Mouse (Mus musculus) liver, adult 2 months (tissue): ENCODE data around the gene Antxr2. TPM values are rescaled to one million over a fixed set of nuclear protein-coding genes. Genes with fewer than 3 reads are reported as not detected.
A peak's percentile ranks its signal among the peaks of the same experiment; 100 is the strongest.

Experiments
- DNase-seq: peaks from one replicate; pipeline ENCODE4 v3.0.0-alpha.2; 2011; ENCODE audit warnings: low read depth, low spot score; ENCODE audit errors: extremely low read depth
- H3K27ac ChIP-seq: fragments of 200-500 bp; replicated peaks from 2 replicates; pipeline ENCODE4 v1.5.1; 2012; ENCODE audit warnings: low read depth, mild to moderate bottlenecking, control low read depth, inconsistent platforms, low read length; ENCODE audit not compliant: insufficient read depth
- H3K27me3 ChIP-seq: fragments of 200-500 bp; 2 replicates; pipeline ENCODE4 v1.6.1; 2012; ENCODE audit warnings: mild to moderate bottlenecking, moderate library complexity, low read length, inconsistent platforms; ENCODE audit not compliant: control insufficient read depth, insufficient read depth
- H3K36me3 ChIP-seq: fragments of 200-500 bp; 2 replicates; pipeline ENCODE4 v1.6.1; 2012; ENCODE audit warnings: low read length, inconsistent platforms; ENCODE audit not compliant: control insufficient read depth, insufficient read depth
- H3K4me1 ChIP-seq: fragments of 200-500 bp; 2 replicates; pipeline ENCODE4 v1.6.1; 2011; ENCODE audit warnings: low read length; ENCODE audit not compliant: control insufficient read depth, insufficient read depth
- H3K4me3 ChIP-seq: fragments of 200-500 bp; 2 replicates; pipeline ENCODE4 v1.5.1; 2011; ENCODE audit warnings: low read depth, mild to moderate bottlenecking, control low read depth, low read length, moderate library complexity; ENCODE audit not compliant: insufficient read depth
- H3K79me2 ChIP-seq: fragments of 200-500 bp; 2 replicates; pipeline ENCODE4 v1.6.1; 2012; ENCODE audit warnings: inconsistent platforms, mild to moderate bottlenecking, low read length, moderate library complexity; ENCODE audit not compliant: control insufficient read depth, insufficient read depth
- H3K9ac ChIP-seq: fragments of 200-500 bp; 2 replicates; pipeline ENCODE4 v1.6.1; 2012; ENCODE audit warnings: low read depth, mild to moderate bottlenecking, control low read depth, inconsistent platforms, low read length
- CTCF ChIP-seq: fragments of 200-500 bp; IDR thresholded peaks from 2 replicates; pipeline ENCODE4 v1.5.1; 2011; ENCODE audit warnings: low read depth, low read length, control low read depth
- POLR2A ChIP-seq: fragments of 200-500 bp; IDR thresholded peaks from 2 replicates; pipeline ENCODE4 v1.6.1; 2011; ENCODE audit warnings: low read length, control low read depth; ENCODE audit not compliant: insufficient read depth; ENCODE audit errors: extremely low read depth
- WGBS: fragments of 180-500 bp; shearing (Covaris S2); methylation state at CpG from one replicate; pipeline ENCODE4 v1.1.7; 2018; 5-methylcytosine and 5-hydroxymethylcytosine counted together
- polyA plus RNA-seq: library from polyadenylated mRNA; depleted of rRNA; stranded (reverse); fragments of >200 nt; gene quantifications from 2 replicates; pipeline ENCODE4 v1.2.3, GENCODE M21; 2012; rRNA removed
- total RNA-seq: library from RNA; depleted of rRNA; stranded (reverse); fragments of >200 nt; gene quantifications from 2 replicates; pipeline ENCODE4 v1.2.3, GENCODE M21; 2014; rRNA removed

Antxr2 gene
- 18.3 and 24.9 TPM in 2 replicates for total RNA-seq
- polyA plus RNA-seq, result 5.2 and 5.5 TPM in 2 replicates

DNA sequence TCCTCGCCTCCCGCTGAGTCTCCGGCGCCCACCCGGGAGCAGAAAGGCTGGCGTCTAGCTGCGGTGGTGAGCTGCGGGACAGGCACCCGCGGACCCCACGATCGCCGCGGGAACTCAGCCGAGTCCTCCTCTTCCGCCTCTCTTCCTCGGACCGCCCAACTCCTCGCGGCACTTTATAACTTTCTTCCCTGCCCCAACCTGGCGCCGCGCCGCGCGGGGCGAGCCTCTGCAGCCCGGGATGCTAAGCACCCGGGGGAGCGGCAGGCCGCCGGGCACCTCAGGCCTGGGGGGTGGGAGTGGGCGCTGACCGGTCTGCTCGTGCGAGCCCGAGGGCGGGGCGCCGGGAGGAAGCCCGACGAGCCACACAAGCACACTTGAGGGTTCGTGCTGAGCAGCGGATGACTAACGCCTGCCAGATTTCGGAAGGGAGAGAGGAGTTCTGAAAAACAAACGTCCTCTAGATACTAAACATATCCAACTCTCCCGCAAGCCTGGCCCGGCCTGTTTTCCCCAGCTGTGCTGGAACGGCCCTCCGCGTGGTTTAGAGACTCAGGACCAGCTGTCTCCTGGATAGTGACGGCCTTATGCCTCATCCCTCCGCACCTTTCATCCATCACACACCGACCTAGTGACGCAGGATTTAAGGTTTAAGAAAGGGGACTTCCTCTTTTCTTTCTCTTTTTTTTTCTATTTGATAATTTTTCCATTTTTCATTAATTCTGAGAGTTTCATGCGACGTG, at the start of gene Antxr2:
TSS of gene Antxr2 (minus strand) at position 142 of the 740 bp plus-strand sequence.
- no peak for DNase-seq
- H3K36me3 ChIP-seq, result peaks cover 4% of the 10 kb centered on the region
- peaks cover 7% of the 10 kb centered on the region; the same call in 1 of the 2 replicates for H3K4me1 ChIP-seq
- TF ChIP-seq CTCF (no peak), POLR2A (0 out of 2 replicates have a peak, but pooled peaks have one; percentile 30)
- H3K79me2 ChIP-seq, result 0 out of 2 replicates have a peak, but pooled peaks cover 3% of the 10 kb centered on the region
- 3% methylated on average over 58 of the region's 58 CpGs for WGBS
- H3K9ac ChIP-seq, result peak within 1 kb of the TSS; percentile 92
- no peaks in the 10 kb centered on the region for H3K27me3 ChIP-seq
- peak within 1 kb of the TSS; percentile 85 for H3K4me3 ChIP-seq
- H3K27ac ChIP-seq, result peak within 1 kb of the TSS; percentile 76

- Histone ChIP-seq H3K9ac (no peak overlapping the region), H3K27me3 (no peaks in the 10 kb centered on the region), H3K4me1 (no peaks in the 10 kb centered on the region), H3K79me2 (no peaks in the 10 kb centered on the region), H3K4me3 (no peak overlapping the region), H3K36me3 (no peaks in the 10 kb centered on the region), H3K27ac (no peak overlapping the region)
- TF ChIP-seq CTCF, result no peak
- no peak for TF ChIP-seq POLR2A
- no peak for DNase-seq
- WGBS, result 32% methylated on average over 3 of the region's 3 CpGs
These were observed 45.8 kb upstream of the Antxr2 start for GRCm38 (mm10) chr5:98076612-98077011.

DNA sequence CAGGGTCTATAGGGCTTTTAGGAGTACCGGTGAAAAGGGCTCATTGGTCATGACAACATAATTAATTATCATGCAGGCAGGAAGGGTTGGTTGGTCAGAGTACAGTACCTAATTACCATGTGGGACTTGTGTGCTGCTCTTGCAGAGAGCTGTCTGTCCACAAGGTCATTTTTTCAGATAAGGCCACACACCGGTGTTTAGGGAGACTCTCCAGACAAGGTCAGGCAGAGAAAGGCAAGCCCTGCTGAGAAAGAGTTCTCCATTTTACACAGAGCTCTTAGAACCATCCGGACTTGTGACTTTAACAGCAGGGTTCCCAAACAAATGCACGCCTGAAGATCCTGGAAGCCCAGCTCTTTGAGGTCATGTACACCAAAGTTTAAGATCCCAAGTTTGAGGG, 38.3 kb upstream of the Antxr2 start:
- WGBS, result 65% methylated on average over 4 of the region's 4 CpGs
- Histone ChIP-seq H3K27ac (no peak overlapping the region), H3K27me3 (no peaks in the 10 kb centered on the region), H3K9ac (no peak overlapping the region), H3K79me2 (no peaks in the 10 kb centered on the region), H3K36me3 (no peaks in the 10 kb centered on the region), H3K4me3 (no peak overlapping the region), H3K4me1 (no peaks in the 10 kb centered on the region)
- no peak for DNase-seq
- no peak for TF ChIP-seq POLR2A
- no peak for TF ChIP-seq CTCF

- no peak for DNase-seq
- H3K27me3 ChIP-seq, result no peaks in the 10 kb centered on the region
- WGBS, result 91% methylated on average over 6 of the region's 6 CpGs
- TF ChIP-seq POLR2A, result no peak
- TF ChIP-seq CTCF, result no peak
- peaks cover 2% of the 10 kb centered on the region for H3K4me1 ChIP-seq
- H3K27ac ChIP-seq, result no peak overlapping the region
- H3K9ac ChIP-seq, result no peak overlapping the region
- H3K79me2 ChIP-seq, result no peaks in the 10 kb centered on the region
- H3K36me3 ChIP-seq, result no peaks in the 10 kb centered on the region
- H3K4me3 ChIP-seq, result no peak overlapping the region
These were observed 24.4 kb upstream of the Antxr2 start for GRCm38 (mm10) chr5:98055275-98055674.

DNA sequence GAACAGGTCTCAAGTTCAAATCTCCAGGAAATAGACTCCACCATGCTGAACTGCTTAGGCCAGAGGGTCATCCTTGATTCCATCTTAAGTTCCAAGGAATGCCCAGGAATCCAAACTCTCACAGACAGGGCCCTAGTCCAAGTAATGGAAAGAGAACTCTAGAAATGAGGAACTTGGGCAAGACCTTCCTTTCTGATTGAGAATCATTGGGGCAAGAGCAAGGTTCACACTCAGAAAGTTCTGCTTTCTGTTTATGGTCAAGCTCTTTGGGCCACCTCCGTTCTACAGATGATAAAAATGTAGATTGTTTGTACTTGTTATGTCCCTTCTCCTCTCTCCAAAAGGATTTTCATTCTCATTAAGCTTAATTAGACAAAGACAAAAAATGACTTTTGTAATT, 24.0 kb upstream of the Antxr2 start:
- no peaks in the 10 kb centered on the region for H3K4me1 ChIP-seq
- WGBS, result 90% methylated on average over 1 of the region's 1 CpGs
- no peak overlapping the region for H3K4me3 ChIP-seq
- no peaks in the 10 kb centered on the region for H3K79me2 ChIP-seq
- no peak for DNase-seq
- TF ChIP-seq POLR2A (no peak), CTCF (no peak)
- H3K36me3 ChIP-seq, result no peaks in the 10 kb centered on the region
- H3K9ac ChIP-seq, result no peak overlapping the region
- no peak overlapping the region for H3K27ac ChIP-seq
- no peaks in the 10 kb centered on the region for H3K27me3 ChIP-seq

DNA sequence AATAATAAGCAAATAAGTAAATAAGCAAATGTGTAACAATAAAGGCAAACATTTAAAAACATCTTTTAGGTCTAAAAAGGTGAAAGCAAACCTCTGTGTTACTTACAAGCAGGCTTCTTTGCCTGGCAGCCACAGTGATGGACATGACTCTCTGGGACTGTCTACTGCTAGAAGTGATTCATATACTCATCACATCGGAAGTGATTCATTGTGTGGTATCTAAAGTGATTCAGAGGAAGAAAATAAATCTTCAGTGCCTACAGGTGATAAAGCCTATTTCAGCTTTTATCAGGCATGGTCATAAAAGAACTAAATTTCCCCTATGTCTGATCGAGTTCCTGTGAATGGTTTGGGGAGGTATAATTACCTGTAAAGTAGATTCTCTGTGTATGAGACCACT, 4.1 kb upstream of the Antxr2 start:
- DNase-seq, result no peak

More for the DNA sequence above, 4.1 kb upstream of the Antxr2 start:
- TF ChIP-seq CTCF (no peak), POLR2A (no peak)
- 74% methylated on average over 2 of the region's 2 CpGs for WGBS
- Histone ChIP-seq H3K9ac (no peak overlapping the region), H3K79me2 (no peaks in the 10 kb centered on the region), H3K36me3 (no peaks in the 10 kb centered on the region), H3K27ac (no peak overlapping the region), H3K4me3 (no peak overlapping the region), H3K4me1 (peaks cover 2% of the 10 kb centered on the region; the same call in 1 of the 2 replicates), H3K27me3 (no peaks in the 10 kb centered on the region)
